Mouse (Mus musculus) inflammation-experienced regulatory T-cells, adult 6 months (primary cell): ENCODE results near the gene Pgghg. TPM values are rescaled to one million over a fixed set of nuclear protein-coding genes. Genes with fewer than 3 reads are reported as not detected.

Experiments used
- ATAC-seq: one replicate; pipeline ENCODE4 v1.8.0; 2017
- polyA plus RNA-seq, 3 experiments: library from polyadenylated mRNA; unstranded; fragments of 100-300 nt; shearing (Covaris generic); gene quantifications; one replicate each; pipeline ENCODE4 v1.2.1; 2017

Pgghg gene
- polyA plus RNA-seq, 3 experiments from 2014 or later = 16.6 to 22.5 (median 18.2) TPM

- no peak for ATAC-seq
Measured at GRCm38 (mm10) chr7:140923070-140923775, 18.0 kb upstream of the Pgghg start.

- ATAC-seq = no peak
Measured at GRCm38 (mm10) chr7:140927181-140927580, 14.0 kb upstream of the Pgghg start.

GRCm38 (mm10) chr7:140938436-140938835 is 2.8 kb upstream of the Pgghg start:
- no peak for ATAC-seq

- ATAC-seq = no peak
Measured at GRCm38 (mm10) chr7:140938896-140939295, 2.3 kb upstream of the Pgghg start.

GRCm38 (mm10) chr7:140939669-140940171 is 1.5 kb upstream of the Pgghg start:
- no peak for ATAC-seq

- no peak for ATAC-seq
Measured at GRCm38 (mm10) chr7:140942341-140942740, 1.1 kb downstream of the Pgghg start.

GRCm38 (mm10) chr7:140942811-140943210 is 1.6 kb downstream of the Pgghg start:
- no peak for ATAC-seq

GRCm38 (mm10) chr7:140943356-140943755 is 2.2 kb downstream of the Pgghg start:
- ATAC-seq = no peak

GRCm38 (mm10) chr7:140944236-140944635 is 3.0 kb downstream of the Pgghg start:
- ATAC-seq = no peak

GRCm38 (mm10) chr7:140945247-140945646 is 4.1 kb downstream of the Pgghg start:
- ATAC-seq = no peak

- no peak for ATAC-seq
Measured at GRCm38 (mm10) chr7:140946311-140946710, 5.1 kb downstream of the Pgghg start.

- peak; percentile 78 for ATAC-seq
Measured at GRCm38 (mm10) chr7:140946980-140947379, 5.8 kb downstream of the Pgghg start.

GRCm38 (mm10) chr7:140948161-140948560 is 7.0 kb downstream of the Pgghg start:
- no peak for ATAC-seq

GRCm38 (mm10) chr7:140949255-140949654 is 8.1 kb downstream of the Pgghg start:
- no peak for ATAC-seq

GRCm38 (mm10) chr7:140949824-140950530 is 8.8 kb downstream of the Pgghg start, which contains the start of gene Ifitm5:
TSS of gene Ifitm5 (minus strand) at chr7:140950291.
- no peak for ATAC-seq

GRCm38 (mm10) chr7:140951051-140951450 is 9.9 kb downstream of the Pgghg start:
- ATAC-seq = no peak

GRCm38 (mm10) chr7:140951765-140952164 is 10.6 kb downstream of the Pgghg start:
- no peak for ATAC-seq

GRCm38 (mm10) chr7:140952441-140952840 is 11.2 kb downstream of the Pgghg start:
- no peak for ATAC-seq

- no peak for ATAC-seq
Measured at GRCm38 (mm10) chr7:140953133-140953532, 11.9 kb downstream of the Pgghg start.

GRCm38 (mm10) chr7:140953800-140954732 is 12.9 kb downstream of the Pgghg start:
- ATAC-seq = no peak

- ATAC-seq = no peak
Measured at GRCm38 (mm10) chr7:140954733-140955071, 13.5 kb downstream of the Pgghg start.

- peak; percentile 40 for ATAC-seq
Measured at GRCm38 (mm10) chr7:140955342-140955741, 14.2 kb downstream of the Pgghg start.
